Mouse (Mus musculus) spleen, adult 12 weeks (tissue): ENCODE data around the gene Lrpprc.

Experiments used
- DNase-seq: peaks from one replicate; pipeline ENCODE4 v3.0.0; 2022; ENCODE audit warnings: low spot score

Lrpprc gene

DNA sequence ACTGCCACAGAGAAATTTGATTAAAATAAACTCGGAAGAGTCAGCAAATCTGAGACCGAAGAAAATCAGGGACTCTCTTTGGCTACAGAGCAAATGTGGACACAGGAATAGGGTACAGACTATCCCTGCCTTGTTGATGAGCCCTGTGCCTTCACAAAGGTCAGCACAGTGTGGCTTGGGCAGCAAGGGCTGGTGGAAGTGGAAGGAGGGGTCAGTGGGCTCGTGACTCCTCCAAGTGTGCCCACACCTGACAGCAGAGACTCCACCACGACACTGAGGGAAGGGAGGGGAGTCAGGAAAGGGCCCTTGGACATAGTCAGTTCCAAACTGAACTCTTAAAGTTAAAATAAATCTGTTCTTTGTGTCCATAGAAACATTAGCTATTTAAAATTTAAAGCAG lies 75.7 kb downstream of the Lrpprc start:
- no peak for DNase-seq

DNA sequence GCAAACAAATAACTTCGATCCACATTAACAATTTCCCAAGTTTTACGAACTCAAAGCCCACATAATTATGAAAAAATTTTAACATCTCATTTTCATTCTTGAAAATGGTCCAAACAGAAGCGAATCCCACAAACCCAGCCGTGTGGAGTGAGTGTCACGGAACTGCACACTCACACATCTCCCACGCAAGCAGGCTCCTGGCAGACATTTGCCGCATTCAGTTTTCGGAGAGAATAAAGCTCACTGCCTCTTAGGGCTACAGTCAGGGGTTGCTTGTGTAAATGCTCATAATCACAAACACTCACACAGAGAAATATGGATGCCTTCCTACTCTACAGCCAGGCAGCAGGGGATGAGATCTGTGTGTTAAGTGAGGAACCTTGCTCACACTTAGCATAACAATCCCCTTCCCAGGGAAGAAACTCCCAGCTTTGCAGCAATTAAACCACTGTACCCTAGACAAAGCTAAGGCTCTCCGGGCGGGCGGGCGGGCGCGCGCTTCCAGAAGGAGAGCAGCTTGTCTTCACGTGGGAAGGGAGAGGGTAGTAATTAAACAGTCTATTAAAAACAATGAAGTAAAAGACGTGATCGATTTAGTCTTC lies 76.9 kb downstream of the Lrpprc start:
- DNase-seq: no peak

DNA sequence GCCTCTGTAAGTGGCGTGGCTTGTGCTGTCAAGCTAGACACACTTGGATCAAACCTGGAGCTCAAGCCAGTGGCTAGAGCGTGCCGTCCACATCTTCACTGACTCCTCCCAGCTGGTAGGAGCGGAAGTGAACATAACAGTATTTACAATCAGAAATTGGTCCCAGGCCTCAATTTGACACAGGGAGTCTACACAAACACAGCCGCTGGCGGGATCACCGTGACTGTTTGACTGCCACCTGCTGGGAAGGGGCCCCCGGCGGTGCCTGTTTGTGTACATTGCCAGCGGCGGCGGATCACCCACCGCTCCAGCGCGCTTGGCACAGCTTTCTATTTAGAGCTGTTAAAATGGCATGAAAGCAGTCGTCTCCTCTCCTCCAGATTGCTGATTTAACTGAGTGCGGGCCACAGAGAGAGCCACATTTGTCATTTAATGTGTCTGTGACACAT lies 81.2 kb downstream of the Lrpprc start:
- DNase-seq: no peak

DNA sequence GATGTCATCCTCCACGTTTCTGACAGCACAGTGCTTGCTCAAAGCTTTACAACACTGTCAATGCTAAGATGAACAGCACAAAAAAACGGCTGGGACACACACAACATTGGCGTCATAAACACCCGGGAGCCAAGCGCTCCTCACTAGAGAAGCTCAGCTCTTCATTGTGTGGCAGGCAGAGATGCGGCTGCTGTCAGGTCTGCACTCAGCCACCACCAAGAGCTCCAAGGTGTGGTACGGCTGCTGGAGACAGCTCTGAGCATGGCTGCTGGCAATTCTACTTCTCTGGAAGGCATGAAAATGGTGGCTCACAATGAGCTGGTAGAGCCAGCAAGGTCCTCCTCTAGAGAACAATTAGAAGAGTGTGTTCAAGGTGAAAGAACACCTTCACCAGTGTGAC lies 81.8 kb downstream of the Lrpprc start:
- DNase-seq: no peak

DNA sequence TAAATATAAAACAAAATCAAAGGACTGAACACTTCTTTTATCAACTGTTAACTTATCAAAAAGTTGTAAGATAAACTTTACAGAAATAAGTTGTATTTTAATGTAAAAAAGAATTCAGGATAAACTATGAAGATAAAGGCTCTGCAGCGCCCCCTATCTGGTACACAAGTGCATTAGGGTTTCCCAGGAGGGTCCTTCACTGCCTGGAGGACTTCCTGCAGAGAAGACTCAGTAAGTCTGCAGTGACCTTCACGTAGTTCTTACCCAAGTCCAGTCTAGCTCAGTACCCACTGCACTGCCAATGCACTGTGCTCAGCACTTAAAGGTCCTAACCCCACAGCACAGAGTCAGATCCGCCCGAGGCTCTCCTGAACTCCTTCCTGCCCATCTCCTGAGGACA lies 83.2 kb downstream of the Lrpprc start:
- DNase-seq: no peak

DNA sequence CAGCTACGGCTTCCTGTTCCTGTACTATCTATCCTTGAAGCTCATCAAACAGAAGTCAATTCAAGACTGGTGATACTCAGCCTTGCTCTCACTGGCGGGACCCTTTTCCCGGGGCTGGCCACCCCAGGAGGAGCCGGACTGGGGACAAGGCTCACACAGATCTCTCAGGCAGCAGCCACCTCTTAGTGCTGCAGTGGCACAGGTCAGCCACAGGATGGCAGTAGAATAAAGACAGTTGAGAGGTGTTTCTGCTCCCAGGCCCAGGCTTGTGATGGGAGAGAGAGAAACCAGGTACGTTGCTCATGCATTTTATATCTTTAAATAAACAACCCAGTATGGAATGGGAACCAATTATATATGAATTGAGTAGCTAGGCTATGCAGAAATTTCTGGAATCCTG lies 91.9 kb downstream of the Lrpprc start:
- no peak for DNase-seq

DNA sequence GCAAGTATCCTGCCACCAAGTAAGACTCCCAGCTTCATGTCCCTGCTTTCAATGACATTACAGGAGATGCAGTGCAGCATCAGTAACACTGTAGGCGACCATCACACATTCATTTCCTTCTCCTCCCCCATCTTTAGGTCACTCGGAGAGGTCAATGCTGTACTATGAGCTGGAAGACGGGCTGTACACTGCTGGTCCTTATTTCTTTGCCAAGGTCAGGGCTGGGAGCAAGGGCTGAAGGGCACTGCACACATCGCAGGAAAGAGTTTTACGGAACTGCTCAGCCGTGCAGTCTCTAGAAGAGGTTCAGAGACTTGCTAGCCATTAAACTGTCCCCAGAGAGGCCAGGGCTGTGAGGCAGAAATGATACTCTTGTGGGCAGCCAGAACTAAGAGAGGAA lies 94.1 kb downstream of the Lrpprc start:
- DNase-seq: no peak

DNA sequence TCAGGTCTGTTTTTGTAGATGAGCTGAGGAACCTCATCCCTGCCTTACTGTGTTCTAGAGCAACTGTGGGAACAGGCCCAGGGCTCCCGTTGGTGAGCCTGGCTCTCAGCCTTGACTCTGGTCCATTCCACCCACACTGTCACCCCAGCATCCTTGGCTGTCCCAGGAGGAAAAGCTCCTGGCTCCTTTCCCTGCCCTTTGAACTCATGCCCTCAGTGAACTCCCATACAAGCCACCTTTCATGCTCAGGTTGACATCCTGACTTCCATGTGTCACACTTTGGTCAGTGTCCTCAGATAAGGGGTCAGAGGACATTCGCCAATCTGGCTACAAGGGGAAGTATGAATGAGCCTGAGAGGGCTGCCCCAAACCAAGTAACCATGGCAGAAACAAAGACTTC lies 96.8 kb downstream of the Lrpprc start:
- no peak for DNase-seq

DNA sequence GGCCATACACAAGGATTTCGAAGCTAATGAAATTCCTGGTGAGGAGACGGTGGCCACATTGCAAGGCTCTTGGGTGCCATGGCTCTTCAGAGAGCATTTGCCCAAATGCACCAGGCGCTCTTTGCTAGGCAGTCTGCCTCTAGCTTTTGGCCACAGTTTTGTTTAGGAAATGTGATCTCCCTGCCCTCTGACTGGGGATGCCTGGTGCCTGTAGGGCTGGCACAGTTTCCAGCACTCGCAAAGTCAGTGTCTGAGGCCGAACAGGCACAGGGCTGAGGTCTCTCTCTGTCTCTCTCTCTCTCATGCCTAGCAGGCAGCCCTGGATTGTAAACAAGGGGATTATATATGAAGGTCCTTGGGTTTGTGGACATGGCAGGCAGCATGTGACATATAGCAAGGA lies 100.5 kb downstream of the Lrpprc start:
- DNase-seq: no peak

DNA sequence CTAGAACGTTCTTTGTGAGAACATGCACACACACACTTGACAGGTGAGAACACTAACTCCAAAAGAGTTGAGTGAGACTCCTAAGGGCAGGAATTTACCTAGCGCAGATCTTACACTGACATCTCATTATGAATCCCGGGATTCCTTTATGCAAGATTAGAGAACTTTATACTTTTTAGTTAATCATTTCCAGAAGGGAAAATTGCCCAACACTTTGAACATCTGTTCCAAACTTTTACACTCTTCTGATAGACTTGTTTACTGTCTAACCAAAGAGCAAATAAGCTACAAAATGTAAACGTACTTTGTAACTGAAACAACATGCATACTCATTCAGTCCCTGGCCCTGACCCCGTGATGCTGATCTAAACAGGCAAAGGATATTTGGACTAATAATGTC lies 101.3 kb downstream of the Lrpprc start:
- no peak for DNase-seq

DNA sequence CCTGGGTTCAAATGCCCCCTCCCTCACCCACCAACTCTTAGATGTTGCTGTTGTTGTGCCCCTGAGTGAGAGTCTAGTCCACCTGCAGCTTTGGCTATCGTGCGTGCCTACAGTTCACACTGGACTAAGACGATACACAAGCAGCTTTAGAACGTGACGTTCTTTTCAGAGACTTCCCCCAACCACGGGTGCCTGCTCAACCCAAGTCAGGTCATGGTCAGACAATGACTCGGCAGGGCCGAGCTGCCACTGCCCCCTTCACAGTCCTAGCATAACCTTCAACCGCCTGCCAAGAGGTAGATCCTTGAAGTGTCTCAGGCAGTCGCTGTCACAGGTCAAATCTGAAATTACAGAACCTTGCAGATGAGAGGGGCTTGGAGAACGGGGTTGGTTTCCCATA lies 101.8 kb downstream of the Lrpprc start:
- DNase-seq: no peak

DNA sequence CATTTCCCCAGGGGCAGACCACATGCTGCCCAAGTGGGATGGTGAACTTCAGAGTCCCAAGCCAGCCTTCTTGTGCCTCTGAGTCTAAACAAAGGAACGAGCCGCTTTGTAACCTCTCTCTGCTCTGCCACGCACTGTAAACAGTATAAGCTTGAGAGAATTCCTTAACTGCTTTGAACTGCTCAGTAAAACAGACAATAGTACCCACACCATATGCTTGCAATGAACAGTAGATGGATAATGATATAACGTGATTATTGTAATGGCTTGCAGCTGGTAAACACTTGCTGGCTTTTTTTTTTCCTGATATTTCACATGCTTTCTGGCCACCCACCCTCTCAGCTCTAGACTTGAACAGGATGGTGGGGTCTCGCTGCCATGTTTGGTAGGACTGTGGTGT lies 102.6 kb downstream of the Lrpprc start:
- no peak for DNase-seq

DNA sequence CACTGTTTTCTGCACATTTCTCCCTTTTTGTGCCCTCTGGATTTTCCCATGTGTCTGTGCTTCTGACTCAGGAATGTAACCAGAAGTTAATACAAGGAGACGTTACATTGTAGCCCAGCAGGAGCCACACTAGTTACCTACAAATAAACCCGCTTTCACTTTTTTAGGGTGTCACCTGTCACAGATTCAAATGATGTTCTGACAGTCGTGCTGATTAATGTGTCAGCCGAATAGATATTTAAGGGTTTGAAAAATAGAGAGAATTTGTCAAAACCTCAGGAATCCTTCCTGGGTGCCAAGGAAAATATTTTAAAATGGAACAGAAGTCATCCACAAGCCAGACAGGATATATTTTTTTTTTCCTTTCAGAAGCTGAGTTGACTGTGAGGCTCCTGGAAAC lies 105.3 kb downstream of the Lrpprc start:
- no peak for DNase-seq

DNA sequence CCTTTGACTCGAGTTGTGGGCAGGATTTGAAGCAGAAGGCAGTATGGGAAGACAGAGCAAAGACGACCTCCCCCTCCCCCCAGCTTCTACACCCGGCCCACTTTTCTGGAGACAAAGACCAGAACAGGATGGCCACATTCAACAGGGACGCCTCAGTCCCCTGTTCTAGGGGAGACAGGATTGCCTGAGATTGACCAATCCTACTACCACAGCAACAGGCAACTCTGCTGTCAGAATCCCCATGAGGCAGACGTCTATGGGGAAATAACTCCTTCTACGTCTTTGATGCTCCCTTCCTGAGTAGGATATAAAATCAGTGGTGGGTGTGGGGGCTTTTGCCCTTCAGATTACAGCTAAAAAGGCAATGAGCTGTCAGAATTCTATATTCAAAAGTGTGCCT lies 106.3 kb downstream of the Lrpprc start:
- no peak for DNase-seq

DNA sequence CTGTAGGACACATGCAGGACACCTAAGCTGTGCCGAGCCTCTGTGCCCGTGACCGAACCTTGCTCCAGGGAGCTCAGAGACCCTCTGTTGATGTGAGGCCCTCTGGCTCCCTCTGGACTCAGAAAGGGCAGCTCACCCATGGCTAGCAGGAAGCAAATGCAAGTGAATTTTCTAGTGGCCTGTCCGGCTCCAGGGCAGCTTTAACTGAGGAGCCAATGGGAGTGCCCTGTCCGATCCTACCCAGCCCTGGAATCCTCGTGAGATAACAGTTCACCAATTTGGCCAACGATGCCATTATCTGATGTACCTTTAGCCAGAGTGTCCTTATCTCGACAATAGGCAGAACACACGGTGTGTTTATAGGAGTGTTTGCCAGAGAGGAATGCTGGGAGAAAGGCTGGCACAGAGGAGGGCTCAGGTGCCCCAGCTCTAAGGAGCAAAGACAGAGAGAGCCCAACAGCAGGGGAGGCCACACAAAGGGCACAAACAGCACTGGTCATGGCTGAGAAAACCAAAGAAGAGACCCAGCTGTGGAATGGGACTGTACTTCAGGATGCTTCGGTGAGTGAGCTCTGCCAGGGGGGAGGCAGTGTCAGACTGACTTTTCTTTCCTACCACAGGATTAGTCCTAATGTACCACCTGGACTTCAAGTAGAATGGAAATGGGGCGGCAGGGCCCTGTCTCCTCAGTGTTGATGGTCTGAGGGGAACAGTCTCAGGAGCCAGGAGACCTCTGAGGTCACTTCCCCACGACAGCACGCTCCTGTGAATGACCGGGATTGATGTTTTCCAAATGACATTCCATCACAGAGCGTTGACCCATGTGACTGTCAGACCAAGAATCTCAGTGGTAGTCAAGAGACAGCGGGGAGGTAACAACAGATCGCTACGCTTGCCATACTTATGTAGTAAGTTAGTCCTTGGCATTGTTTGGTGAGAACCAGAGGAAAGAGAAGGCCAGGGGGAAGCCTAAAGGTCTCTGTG lies 107.6 kb downstream of the Lrpprc start, which contains the start of gene Abcg5:
Abcg5 (minus strand) TSS at position 278 of the 984 bp plus-strand sequence.
- no peak for DNase-seq

DNA sequence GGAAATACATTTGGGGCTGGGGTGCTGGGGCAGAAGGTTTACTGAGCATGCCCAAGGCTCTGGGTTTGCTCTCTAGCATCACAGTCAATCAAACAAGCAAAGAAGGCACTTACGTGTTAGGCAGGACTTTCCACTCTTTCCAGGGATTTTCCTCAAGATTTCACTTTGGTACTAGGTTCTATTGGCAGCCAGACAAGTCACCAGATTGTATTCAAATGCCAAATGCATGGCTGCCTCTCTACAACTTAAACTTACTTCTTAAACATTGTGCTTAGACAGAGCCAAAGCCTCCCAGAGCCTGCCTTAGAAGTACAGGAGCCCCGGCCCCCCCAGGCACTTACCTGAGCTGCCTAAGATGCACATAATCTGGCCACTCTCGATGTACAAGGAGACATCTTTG lies 108.9 kb downstream of the Lrpprc start:
- DNase-seq: no peak

DNA sequence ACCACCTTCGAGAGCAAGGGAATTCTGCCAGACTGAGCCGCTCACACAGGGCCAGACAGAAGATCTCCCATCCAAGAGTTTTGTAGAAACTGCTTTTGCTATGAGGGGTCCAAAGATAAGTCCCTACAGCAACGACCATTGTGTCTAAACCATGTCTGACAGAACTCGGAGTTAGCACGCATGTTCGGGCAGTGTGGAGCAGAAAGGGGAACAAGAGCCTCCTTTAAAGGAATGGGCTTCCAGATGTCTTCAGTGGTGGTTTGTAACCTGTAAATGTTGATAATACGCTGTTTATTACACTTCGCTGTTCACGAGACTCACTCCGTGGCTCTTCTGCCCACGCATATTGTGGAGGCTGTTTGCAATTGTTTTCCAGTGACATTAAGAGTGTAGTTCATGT lies 113.0 kb downstream of the Lrpprc start:
- no peak for DNase-seq

DNA sequence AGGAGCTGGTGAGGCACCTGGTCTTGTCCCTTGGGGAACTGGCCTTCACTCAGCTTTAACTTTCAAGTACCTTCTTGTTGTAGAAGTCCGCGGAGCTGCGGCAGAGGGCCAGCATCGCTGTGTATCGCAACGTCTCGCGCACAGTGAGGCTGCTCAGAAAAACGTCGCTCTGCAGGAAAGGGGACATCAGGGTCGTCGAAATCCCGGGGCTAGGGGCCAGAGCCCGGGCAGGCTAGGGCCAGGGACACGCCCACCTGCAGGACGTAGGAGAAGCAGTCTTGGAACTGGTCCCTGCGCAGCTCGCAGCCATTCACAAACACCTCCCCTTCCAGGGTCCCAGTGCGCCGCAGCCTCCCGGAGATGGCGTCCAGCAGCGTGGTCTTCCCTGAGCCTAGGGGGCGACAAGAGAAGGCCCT lies 114.6 kb downstream of the Lrpprc start, which contains the start of gene Abcg8:
Abcg8 (plus strand) TSS at position 352 of the 416 bp plus-strand sequence.
- no peak for DNase-seq

DNA sequence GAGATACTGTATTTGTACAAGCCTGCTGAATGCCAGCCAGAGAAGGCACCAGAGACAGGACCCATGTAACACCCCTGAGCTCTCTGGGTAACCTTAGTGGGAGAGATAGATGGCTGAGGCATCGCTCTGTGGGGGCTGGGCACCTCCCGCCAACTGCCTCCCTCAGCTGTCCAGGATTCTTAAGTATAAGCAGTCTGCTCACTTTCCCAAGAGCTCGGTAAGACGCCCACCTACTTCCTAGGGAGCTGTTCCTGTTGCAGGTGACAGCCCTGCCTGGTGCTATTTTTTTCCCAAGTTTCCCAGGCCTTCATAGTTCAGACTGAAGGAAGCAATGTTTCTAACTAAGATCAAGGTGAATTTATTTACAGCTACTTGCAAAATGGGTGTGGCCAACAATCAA lies 115.4 kb downstream of the Lrpprc start:
- no peak for DNase-seq

DNA sequence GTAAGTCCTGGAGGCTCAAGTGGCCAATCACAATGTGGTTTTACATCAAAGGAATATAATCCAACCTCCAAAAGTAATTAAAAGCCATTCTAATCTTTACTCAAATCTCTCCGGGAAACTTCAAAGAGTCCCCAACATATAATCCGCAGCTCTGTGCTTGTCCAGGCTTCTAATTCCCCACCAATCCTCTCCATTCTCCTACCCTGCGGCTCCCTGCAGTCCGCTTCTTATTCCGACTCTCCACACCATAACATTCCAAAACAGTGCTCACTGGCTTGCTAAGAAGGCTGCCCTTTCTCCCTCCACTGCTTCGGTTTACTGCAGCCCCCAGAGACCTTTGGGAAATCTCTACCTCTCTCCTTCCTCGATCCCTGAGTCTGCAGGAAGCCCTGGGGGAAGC lies 116.5 kb downstream of the Lrpprc start:
- DNase-seq: no peak

DNA sequence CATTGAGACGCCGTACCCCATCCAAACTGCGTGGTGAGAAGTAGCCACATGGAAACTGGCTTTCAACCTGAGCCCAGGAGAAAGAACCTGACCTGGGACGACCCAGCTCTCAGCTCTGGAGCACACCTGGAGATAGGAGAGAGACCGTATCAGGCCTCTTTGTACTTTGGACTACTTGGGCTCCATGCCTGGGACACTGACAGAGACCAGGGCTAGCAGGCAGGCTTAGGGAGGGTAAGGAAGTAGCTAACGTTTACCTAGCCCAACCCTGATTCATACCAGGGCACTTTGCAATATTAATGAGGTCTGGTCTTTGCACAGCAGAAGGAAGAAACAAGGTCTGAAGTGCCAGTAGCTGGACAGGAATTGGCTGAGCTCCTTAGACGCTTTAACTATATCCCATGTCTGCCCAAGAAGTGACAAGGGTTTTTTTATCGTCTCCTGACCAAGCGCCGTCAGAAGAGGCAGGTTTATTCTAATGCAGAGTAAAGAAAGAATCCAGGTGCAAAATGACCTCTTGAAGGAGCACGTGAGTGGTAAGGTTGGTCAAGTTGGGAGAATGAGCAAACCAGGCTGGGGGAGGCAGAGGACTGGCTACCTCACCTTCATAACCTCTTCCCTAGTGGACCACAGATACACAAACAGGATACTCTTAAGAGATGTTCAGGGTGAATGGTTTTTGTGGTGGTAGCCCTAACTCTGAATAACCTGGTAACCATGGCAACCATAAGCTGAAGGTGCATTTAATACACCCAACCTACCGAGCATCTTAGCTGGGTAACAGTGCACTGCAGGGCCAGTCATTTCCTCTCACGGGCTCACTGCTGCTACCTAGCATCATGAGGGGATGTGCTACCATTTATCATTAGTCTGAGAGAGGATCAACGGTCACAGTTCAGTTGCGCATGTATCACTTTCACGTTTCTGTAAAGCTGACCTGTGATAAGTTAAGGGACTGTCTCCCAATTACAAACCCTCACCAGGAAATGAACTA lies 117.9 kb downstream of the Lrpprc start:
- no peak for DNase-seq

DNA sequence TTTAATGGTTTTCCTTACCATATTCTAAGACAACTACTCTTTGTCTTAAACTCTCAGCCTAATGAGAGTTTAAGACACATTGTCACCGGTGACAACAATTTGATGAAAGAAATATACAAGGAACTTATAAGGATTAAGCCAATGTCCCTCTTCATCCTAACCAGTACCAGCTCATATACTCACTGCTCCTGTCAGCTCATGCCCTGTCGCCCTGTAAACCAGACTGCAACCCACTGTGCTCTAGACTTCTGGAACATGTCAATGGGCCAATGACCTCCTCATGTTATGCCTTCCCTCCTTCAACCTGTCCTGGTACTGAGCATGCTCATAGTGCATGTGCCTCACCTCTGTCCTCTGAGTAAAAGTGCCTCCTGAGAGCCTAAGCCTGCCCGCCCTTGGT lies 122.7 kb downstream of the Lrpprc start:
- no peak for DNase-seq
